Mouse (Mus musculus) limb, embryonic 13.5 days (tissue): ENCODE measurements at regions not wholly inside any gene's neighbourhood (a gene's known extent, or its start where the extent isn't known, plus 50 kb on each side); places are given as distances from the start of the nearest gene placed in this dataset.
"Not testable (repeated sequence)": the region's sequence is repeated elsewhere in the genome, so short reads cannot be mapped to it uniquely, and the experiment has no call there.

Experiments
- ATAC-seq: fragments of 200-750 bp; cut with Nextera tagmentation; 2 replicates; pipeline ENCODE4 v1.8.0; 2017; ENCODE audit warnings: low read depth, moderate number of reproducible peaks, moderate TSS enrichment; ENCODE audit not compliant: low FRiP score
- H3K27ac ChIP-seq: fragments of 300-500 bp; sonication (generic); 2 replicates; pipeline ENCODE4 v1.5.1; 2015; ENCODE audit warnings: inconsistent platforms, mild to moderate bottlenecking, moderate library complexity
- H3K27me3 ChIP-seq: fragments of 300-500 bp; sonication (generic); 2 replicates; pipeline ENCODE4 v1.6.1; 2015; ENCODE audit warnings: mild to moderate bottlenecking, inconsistent platforms
- H3K36me3 ChIP-seq: fragments of 300-500 bp; sonication (generic); 2 replicates; pipeline ENCODE4 v1.6.1; 2015; ENCODE audit warnings: inconsistent platforms, mild to moderate bottlenecking, moderate library complexity
- H3K4me1 ChIP-seq: fragments of 300-500 bp; sonication (generic); 2 replicates; pipeline ENCODE4 v1.6.1; 2015; ENCODE audit warnings: inconsistent platforms
- H3K4me2 ChIP-seq: fragments of 300-500 bp; sonication (generic); replicated peaks from 2 replicates; pipeline ENCODE4 v1.6.1; 2015; ENCODE audit warnings: inconsistent platforms, mild to moderate bottlenecking, moderate library complexity
- H3K4me3 ChIP-seq: fragments of 300-500 bp; sonication (generic); 2 replicates; pipeline ENCODE4 v1.5.1; 2015; ENCODE audit warnings: moderate library complexity, mild to moderate bottlenecking, inconsistent platforms
- H3K9ac ChIP-seq: fragments of 300-500 bp; sonication (generic); 2 replicates; pipeline ENCODE4 v1.6.1; 2015; ENCODE audit warnings: mild to moderate bottlenecking, inconsistent platforms
- H3K9me3 ChIP-seq: fragments of 300-500 bp; sonication (generic); 2 replicates; pipeline ENCODE4 v1.6.1; 2016; ENCODE audit warnings: inconsistent platforms
- WGBS: fragments of 180-500 bp; shearing (Covaris S2); methylation state at CpG from one replicate; pipeline ENCODE4 v1.1.7; 2015; 5-methylcytosine and 5-hydroxymethylcytosine counted together

GRCm38 (mm10) chr8:20057626-20058025 is 154.4 kb downstream of the Gm31371 start:
- H3K9me3 ChIP-seq, H3K4me2 ChIP-seq, H3K27ac ChIP-seq, ATAC-seq, H3K4me1 ChIP-seq, H3K36me3 ChIP-seq, H3K27me3 ChIP-seq, H3K9ac ChIP-seq, H3K4me3 ChIP-seq: not testable (repeated sequence)
- WGBS: 69% methylated on average over 2 of the region's 3 CpGs

- H3K9ac ChIP-seq, H3K4me3 ChIP-seq, H3K4me2 ChIP-seq, H3K4me1 ChIP-seq, H3K27ac ChIP-seq, ATAC-seq, H3K36me3 ChIP-seq, H3K27me3 ChIP-seq, H3K9me3 ChIP-seq: not testable (repeated sequence)
- 85% methylated on average over 5 of the region's 5 CpGs for WGBS
These were observed 194.9 kb downstream of the Gm31371 start for GRCm38 (mm10) chr8:20098121-20098520.

- H3K4me2 ChIP-seq, H3K4me3 ChIP-seq, H3K9me3 ChIP-seq, H3K27ac ChIP-seq, H3K4me1 ChIP-seq, H3K27me3 ChIP-seq, H3K36me3 ChIP-seq, ATAC-seq, H3K9ac ChIP-seq: not testable (repeated sequence)
- WGBS: no CpG with 5 or more reads among the region's 1 CpGs
These were observed 197.0 kb downstream of the Gm31371 start for GRCm38 (mm10) chr8:20100241-20100640.

DNA sequence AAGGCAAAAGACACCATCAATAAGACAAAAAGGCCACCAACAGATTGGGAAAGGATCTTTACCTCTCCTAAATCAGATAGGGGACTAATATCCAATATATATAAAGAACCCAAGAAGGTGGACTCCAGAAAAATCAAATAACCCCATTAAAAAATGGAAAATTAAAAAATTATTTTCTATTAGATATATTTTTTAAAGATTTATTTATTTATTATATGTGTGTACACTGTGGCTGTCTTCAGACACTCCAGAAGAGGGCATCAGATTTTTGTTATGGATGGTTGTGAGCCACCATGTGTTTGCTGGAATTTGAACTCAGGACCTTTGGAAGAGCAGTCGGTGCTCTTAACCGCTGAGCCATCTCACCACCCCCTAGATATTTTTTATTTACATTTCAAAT is 199.2 kb downstream of the Gm31371 start:
- H3K4me1 ChIP-seq, ATAC-seq, H3K9ac ChIP-seq, H3K27ac ChIP-seq, H3K36me3 ChIP-seq, H3K27me3 ChIP-seq, H3K4me3 ChIP-seq, H3K9me3 ChIP-seq, H3K4me2 ChIP-seq: not testable (repeated sequence)
- WGBS: no CpG with 5 or more reads among the region's 2 CpGs

DNA sequence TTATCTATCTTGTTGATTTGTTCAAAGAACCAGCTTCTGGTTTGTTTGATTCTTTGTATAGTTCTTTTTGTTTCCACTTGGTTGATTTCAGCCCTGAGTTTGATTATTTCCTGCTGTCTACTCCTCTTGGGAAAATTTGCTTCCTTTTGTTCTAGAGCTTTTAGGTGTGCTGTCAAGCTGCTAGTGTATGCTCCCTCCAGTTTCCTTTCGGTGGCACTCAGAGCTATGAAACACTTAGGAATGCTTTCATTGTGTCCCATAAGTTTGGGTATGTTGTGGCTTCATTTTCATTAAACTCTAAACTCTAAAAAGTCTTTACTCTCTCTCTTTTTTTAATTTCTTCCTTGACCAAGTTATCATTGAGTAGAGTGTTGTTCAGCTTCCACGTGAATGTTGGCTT is 204.0 kb downstream of the Gm31371 start:
- not testable (repeated sequence) for H3K36me3 ChIP-seq, H3K4me2 ChIP-seq, H3K4me1 ChIP-seq, H3K9me3 ChIP-seq, H3K27ac ChIP-seq, ATAC-seq, H3K9ac ChIP-seq, H3K4me3 ChIP-seq, H3K27me3 ChIP-seq
- WGBS: 81% methylated on average over 1 of the region's 2 CpGs

- H3K9me3 ChIP-seq, H3K4me3 ChIP-seq, H3K27ac ChIP-seq, H3K27me3 ChIP-seq, ATAC-seq, H3K9ac ChIP-seq, H3K36me3 ChIP-seq, H3K4me1 ChIP-seq, H3K4me2 ChIP-seq: not testable (repeated sequence)
- 75% methylated on average over 2 of the region's 2 CpGs for WGBS
These were observed 213.6 kb downstream of the Gm31371 start for GRCm38 (mm10) chr8:20116785-20117184.

- ATAC-seq, H3K27me3 ChIP-seq, H3K27ac ChIP-seq, H3K4me1 ChIP-seq, H3K4me2 ChIP-seq, H3K9ac ChIP-seq, H3K4me3 ChIP-seq, H3K36me3 ChIP-seq, H3K9me3 ChIP-seq: not testable (repeated sequence)
- 80% methylated on average over 4 of the region's 4 CpGs for WGBS
These were observed 216.4 kb downstream of the Gm31371 start for GRCm38 (mm10) chr8:20119581-20119980.

- H3K9ac ChIP-seq, H3K4me2 ChIP-seq, H3K36me3 ChIP-seq, ATAC-seq, H3K9me3 ChIP-seq, H3K4me1 ChIP-seq, H3K27me3 ChIP-seq, H3K27ac ChIP-seq, H3K4me3 ChIP-seq: not testable (repeated sequence)
- 87% methylated on average over 2 of the region's 2 CpGs for WGBS
These were observed 217.0 kb downstream of the Gm31371 start for GRCm38 (mm10) chr8:20120186-20120585.

DNA sequence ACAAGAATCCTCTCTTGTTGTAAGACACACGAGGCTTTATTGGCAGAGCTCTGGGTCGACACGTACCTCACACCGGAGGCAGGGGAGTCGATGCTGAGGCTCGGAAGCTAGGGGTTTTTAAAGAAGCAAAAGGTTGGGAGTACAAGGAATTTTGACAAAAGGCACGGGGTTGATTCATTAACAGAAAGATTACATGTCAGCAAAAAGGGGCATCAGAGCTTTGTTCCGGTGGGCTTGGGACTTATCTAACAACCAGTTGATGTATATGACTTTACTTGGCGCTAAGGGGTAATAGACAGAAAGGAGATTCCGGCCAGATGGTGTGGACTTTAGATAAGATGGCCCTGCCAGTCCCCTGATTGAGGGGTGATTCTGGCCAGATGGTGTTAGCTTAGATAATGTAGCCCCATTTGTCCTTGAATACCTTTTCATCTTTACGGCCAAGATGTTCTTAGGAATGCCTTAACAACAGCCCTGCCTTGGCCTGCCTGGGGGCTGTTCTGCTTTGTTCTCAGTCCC is 218.3 kb downstream of the Gm31371 start:
- not testable (repeated sequence) for H3K9ac ChIP-seq, H3K36me3 ChIP-seq, ATAC-seq, H3K4me3 ChIP-seq, H3K9me3 ChIP-seq, H3K27me3 ChIP-seq, H3K4me2 ChIP-seq, H3K27ac ChIP-seq, H3K4me1 ChIP-seq
- WGBS: 90% methylated on average over 10 of the region's 11 CpGs

- not testable (repeated sequence) for H3K36me3 ChIP-seq, H3K4me1 ChIP-seq, H3K27me3 ChIP-seq, H3K9me3 ChIP-seq
- peak overlapping the region; percentile 90 for H3K9ac ChIP-seq
- peak overlapping the region; percentile 67 for H3K27ac ChIP-seq
- peak; percentile 100 for ATAC-seq
- 13% methylated on average over 71 of the region's 72 CpGs for WGBS
- H3K4me3 ChIP-seq: peak overlapping the region; percentile 55
- H3K4me2 ChIP-seq: peak overlapping the region; percentile 47
These were observed 219.1 kb downstream of the Gm31371 start for GRCm38 (mm10) chr8:20122067-20122925.

- ATAC-seq, H3K27me3 ChIP-seq, H3K27ac ChIP-seq, H3K9me3 ChIP-seq, H3K9ac ChIP-seq, H3K36me3 ChIP-seq, H3K4me1 ChIP-seq: not testable (repeated sequence)
- H3K4me3 ChIP-seq: peak overlapping the region; percentile 20; the same call in 1 of the 2 replicates
- peak overlapping the region; percentile 47 for H3K4me2 ChIP-seq
- 91% methylated on average over 5 of the region's 5 CpGs for WGBS
These were observed 220.4 kb downstream of the Gm31371 start for GRCm38 (mm10) chr8:20123545-20123944.

DNA sequence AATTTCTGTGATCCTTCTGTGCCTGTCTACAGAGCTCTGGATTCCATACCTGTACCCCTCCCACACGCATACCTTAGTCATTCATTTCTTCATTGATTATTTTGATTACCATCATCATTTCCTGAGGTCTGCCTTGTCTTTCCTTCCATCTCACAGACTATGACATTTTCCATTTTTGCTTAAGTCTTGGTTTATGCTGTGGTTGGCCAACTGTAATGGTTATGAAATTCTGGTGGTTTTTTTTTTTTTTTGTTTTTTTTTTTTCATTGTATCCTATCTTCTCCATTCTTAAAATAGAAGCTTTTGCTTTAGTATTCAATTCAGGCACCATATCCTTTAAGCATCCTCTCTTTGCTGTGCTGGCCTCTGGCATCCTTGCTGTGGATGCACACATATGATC is 227.4 kb downstream of the Gm15319 start:
- no CpG with 5 or more reads among the region's 1 CpGs for WGBS
- not testable (repeated sequence) for H3K9me3 ChIP-seq, H3K27ac ChIP-seq, H3K36me3 ChIP-seq, H3K4me3 ChIP-seq, H3K4me1 ChIP-seq, ATAC-seq, H3K27me3 ChIP-seq, H3K4me2 ChIP-seq, H3K9ac ChIP-seq

GRCm38 (mm10) chr8:20145436-20145835 is 217.6 kb downstream of the Gm15319 start:
- 87% methylated on average over 4 of the region's 4 CpGs for WGBS

More at GRCm38 (mm10) chr8:20145436-20145835, 217.6 kb downstream of the Gm15319 start:
- H3K4me3 ChIP-seq, H3K4me1 ChIP-seq, H3K27ac ChIP-seq, H3K9ac ChIP-seq, H3K36me3 ChIP-seq, H3K9me3 ChIP-seq, ATAC-seq, H3K4me2 ChIP-seq, H3K27me3 ChIP-seq: not testable (repeated sequence)
